Mouse (Mus musculus): ENCODE results near the gene Adprh.

- TF ChIP-seq CTCF (IDR thresholded peaks at IDR 0.05; ENCODE audit: borderline replicate concordance, extremely low read depth, insufficient read depth, insufficient read length) (no peak), POLR2A (IDR thresholded peaks at IDR 0.05; ENCODE audit: borderline replicate concordance, extremely low read depth, insufficient read depth, insufficient read length, poor library complexity, severe bottlenecking) (no peak)
These were observed 9.7 kb upstream of the Adprh start for GRCm38 (mm10) chr16:38462161-38462560.

Measured in brain, embryonic 14.5 days (tissue).